Mouse (Mus musculus) hindbrain, embryonic 13.5 days (tissue): ENCODE measurements around the gene Kcnq1. TPM values are rescaled to one million over a fixed set of nuclear protein-coding genes. Genes with fewer than 3 reads are reported as not detected.

ENCODE experiments used
- ATAC-seq: fragments of 200-750 bp; cut with Nextera tagmentation; 2 replicates; pipeline ENCODE4 v1.8.0; 2017; ENCODE audit warnings: moderate TSS enrichment; ENCODE audit not compliant: low FRiP score
- H3K27ac ChIP-seq: fragments of 300-500 bp; sonication (generic); 2 replicates; pipeline ENCODE4 v1.5.1; 2015; ENCODE audit warnings: inconsistent platforms, mild to moderate bottlenecking, moderate library complexity
- H3K27me3 ChIP-seq: fragments of 300-500 bp; sonication (generic); 2 replicates; pipeline ENCODE4 v1.6.1; 2015; ENCODE audit warnings: mild to moderate bottlenecking, inconsistent platforms
- H3K36me3 ChIP-seq: fragments of 300-500 bp; sonication (generic); 2 replicates; pipeline ENCODE4 v1.6.1; 2015; ENCODE audit warnings: mild to moderate bottlenecking, inconsistent platforms
- H3K4me1 ChIP-seq: fragments of 300-500 bp; sonication (generic); replicated peaks from 2 replicates; pipeline ENCODE4 v1.6.1; 2015; ENCODE audit warnings: inconsistent platforms
- H3K4me2 ChIP-seq: fragments of 300-500 bp; sonication (generic); 2 replicates; pipeline ENCODE4 v1.6.1; 2015; ENCODE audit warnings: inconsistent platforms, mild to moderate bottlenecking, moderate library complexity
- H3K4me3 ChIP-seq: fragments of 300-500 bp; sonication (generic); 2 replicates; pipeline ENCODE4 v1.5.1; 2015; ENCODE audit warnings: mild to moderate bottlenecking, inconsistent platforms
- H3K9ac ChIP-seq: fragments of 300-500 bp; sonication (generic); 2 replicates; pipeline ENCODE4 v1.6.1; 2015; ENCODE audit warnings: mild to moderate bottlenecking, inconsistent platforms
- H3K9me3 ChIP-seq: fragments of 300-500 bp; sonication (generic); 2 replicates; pipeline ENCODE4 v1.6.1; 2016; ENCODE audit warnings: inconsistent platforms
- WGBS: fragments of 180-500 bp; shearing (Covaris S2); methylation state at CpG from one replicate; pipeline ENCODE4 v1.1.7; 2015; 5-methylcytosine and 5-hydroxymethylcytosine counted together
- polyA plus RNA-seq: library from polyadenylated mRNA; unstranded; fragments of >200 nt; fragmentation: Nextera tagmentation; extraction: Ambion mirVana; gene quantifications from 2 replicates; pipeline ENCODE4 v1.2.1, GENCODE M21; 2015

Kcnq1 gene
- polyA plus RNA-seq, 1 experiment from 2014 or later = 1.7 TPM

- H3K4me2 ChIP-seq = peak overlapping the region; percentile 100
- 11% methylated on average over 30 of the region's 30 CpGs for WGBS
- H3K9ac ChIP-seq = peak overlapping the region; percentile 91
- H3K4me3 ChIP-seq = peak overlapping the region; percentile 84
- H3K9me3 ChIP-seq = no peaks in the 10 kb centered on the region
- ATAC-seq = no peak
- no peaks in the 10 kb centered on the region for H3K27me3 ChIP-seq
- H3K4me1 ChIP-seq = peaks cover 32% of the 10 kb centered on the region
- peak overlapping the region; percentile 93 for H3K27ac ChIP-seq
- peaks cover 30% of the 10 kb centered on the region for H3K36me3 ChIP-seq
These were observed 36.3 kb upstream of the Kcnq1 start for GRCm38 (mm10) chr7:143069751-143070400.

- H3K4me1 ChIP-seq = peaks cover 32% of the 10 kb centered on the region
- peak overlapping the region; percentile 84 for H3K4me3 ChIP-seq
- H3K36me3 ChIP-seq = peaks cover 23% of the 10 kb centered on the region
- peak overlapping the region; percentile 91 for H3K9ac ChIP-seq
- WGBS = 89% methylated on average over 10 of the region's 10 CpGs
- H3K27ac ChIP-seq = no peak overlapping the region
- H3K9me3 ChIP-seq = no peaks in the 10 kb centered on the region
- peak overlapping the region; percentile 100 for H3K4me2 ChIP-seq
- no peak for ATAC-seq
- no peaks in the 10 kb centered on the region for H3K27me3 ChIP-seq
These were observed 35.6 kb upstream of the Kcnq1 start for GRCm38 (mm10) chr7:143070506-143071070.

GRCm38 (mm10) chr7:143072605-143073004 lies 33.6 kb upstream of the Kcnq1 start:
- H3K4me3 ChIP-seq = no peak overlapping the region
- peaks cover 3% of the 10 kb centered on the region for H3K36me3 ChIP-seq
- WGBS = 92% methylated on average over 5 of the region's 5 CpGs
- H3K4me1 ChIP-seq = peaks cover 30% of the 10 kb centered on the region
- 0 out of 2 replicates have a peak overlapping the region, but pooled peaks have one; percentile 5 for H3K9ac ChIP-seq
- no peaks in the 10 kb centered on the region for H3K9me3 ChIP-seq
- H3K27ac ChIP-seq = no peak overlapping the region
- no peaks in the 10 kb centered on the region for H3K27me3 ChIP-seq
- no peak overlapping the region for H3K4me2 ChIP-seq
- ATAC-seq = no peak

GRCm38 (mm10) chr7:143073086-143073485 lies 33.1 kb upstream of the Kcnq1 start:
- Histone ChIP-seq H3K27me3 (no peaks in the 10 kb centered on the region), H3K9ac (no peak overlapping the region), H3K9me3 (no peaks in the 10 kb centered on the region), H3K27ac (no peak overlapping the region), H3K4me2 (no peak overlapping the region), H3K4me1 (peaks cover 25% of the 10 kb centered on the region), H3K36me3 (no peaks in the 10 kb centered on the region), H3K4me3 (no peak overlapping the region)
- WGBS = 96% methylated on average over 1 of the region's 1 CpGs
- no peak for ATAC-seq

- H3K9me3 ChIP-seq = no peaks in the 10 kb centered on the region
- 77% methylated on average over 5 of the region's 5 CpGs for WGBS
- H3K4me1 ChIP-seq = peaks cover 12% of the 10 kb centered on the region
- H3K36me3 ChIP-seq = no peaks in the 10 kb centered on the region
- H3K4me2 ChIP-seq = no peak overlapping the region
- no peak overlapping the region for H3K9ac ChIP-seq
- no peak overlapping the region for H3K27ac ChIP-seq
- H3K4me3 ChIP-seq = no peak overlapping the region
- no peaks in the 10 kb centered on the region for H3K27me3 ChIP-seq
- no peak for ATAC-seq
These were observed 30.8 kb upstream of the Kcnq1 start for GRCm38 (mm10) chr7:143075394-143075793.

- Histone ChIP-seq H3K27ac (no peak overlapping the region), H3K9me3 (no peaks in the 10 kb centered on the region), H3K4me3 (no peak overlapping the region), H3K27me3 (no peaks in the 10 kb centered on the region), H3K36me3 (no peaks in the 10 kb centered on the region), H3K4me2 (no peak overlapping the region), H3K9ac (no peak overlapping the region), H3K4me1 (no peaks in the 10 kb centered on the region)
- ATAC-seq = no peak
- WGBS = 85% methylated on average over 2 of the region's 2 CpGs
These were observed 28.8 kb upstream of the Kcnq1 start for GRCm38 (mm10) chr7:143077351-143077750.

- H3K9me3 ChIP-seq = no peaks in the 10 kb centered on the region
- 67% methylated on average over 6 of the region's 6 CpGs for WGBS
- H3K36me3 ChIP-seq = no peaks in the 10 kb centered on the region
- ATAC-seq = no peak
- no peak overlapping the region for H3K4me2 ChIP-seq
- H3K4me1 ChIP-seq = 0 out of 2 replicates have a peak, but pooled peaks cover 4% of the 10 kb centered on the region
- no peak overlapping the region for H3K9ac ChIP-seq
- no peak overlapping the region for H3K27ac ChIP-seq
- H3K27me3 ChIP-seq = no peaks in the 10 kb centered on the region
- no peak overlapping the region for H3K4me3 ChIP-seq
These were observed 24.1 kb upstream of the Kcnq1 start for GRCm38 (mm10) chr7:143082024-143082423.

- H3K4me1 ChIP-seq = 0 out of 2 replicates have a peak, but pooled peaks cover 4% of the 10 kb centered on the region
- H3K4me3 ChIP-seq = no peak overlapping the region
- H3K9ac ChIP-seq = no peak overlapping the region
- H3K36me3 ChIP-seq = no peaks in the 10 kb centered on the region
- ATAC-seq = no peak
- WGBS = 96% methylated on average over 2 of the region's 2 CpGs
- H3K27me3 ChIP-seq = no peaks in the 10 kb centered on the region
- H3K4me2 ChIP-seq = no peak overlapping the region
- H3K9me3 ChIP-seq = no peaks in the 10 kb centered on the region
- H3K27ac ChIP-seq = no peak overlapping the region
These were observed 22.5 kb upstream of the Kcnq1 start for GRCm38 (mm10) chr7:143083708-143084107.

GRCm38 (mm10) chr7:143086366-143086765 lies 19.8 kb upstream of the Kcnq1 start:
- Histone ChIP-seq H3K27ac (0 out of 2 replicates have a peak overlapping the region, but pooled peaks have one; percentile 6), H3K9me3 (no peaks in the 10 kb centered on the region), H3K9ac (no peak overlapping the region), H3K27me3 (peaks cover 9% of the 10 kb centered on the region; the same call in 1 of the 2 replicates), H3K36me3 (no peaks in the 10 kb centered on the region), H3K4me1 (0 out of 2 replicates have a peak, but pooled peaks cover 4% of the 10 kb centered on the region), H3K4me3 (no peak overlapping the region), H3K4me2 (no peak overlapping the region)
- ATAC-seq = 0 out of 2 replicates have a peak, but pooled peaks have one; percentile 49
- WGBS = 45% methylated on average over 2 of the region's 2 CpGs

GRCm38 (mm10) chr7:143087070-143087579 lies 19.0 kb upstream of the Kcnq1 start:
- Histone ChIP-seq H3K36me3 (no peaks in the 10 kb centered on the region), H3K4me1 (0 out of 2 replicates have a peak, but pooled peaks cover 4% of the 10 kb centered on the region), H3K9me3 (no peaks in the 10 kb centered on the region), H3K4me3 (no peak overlapping the region), H3K27me3 (peaks cover 9% of the 10 kb centered on the region; the same call in 1 of the 2 replicates), H3K9ac (no peak overlapping the region), H3K4me2 (no peak overlapping the region), H3K27ac (0 out of 2 replicates have a peak overlapping the region, but pooled peaks have one; percentile 6)
- ATAC-seq = peak; percentile 78
- 37% methylated on average over 4 of the region's 4 CpGs for WGBS

GRCm38 (mm10) chr7:143093847-143094246 lies 12.3 kb upstream of the Kcnq1 start:
- H3K27me3 ChIP-seq = peaks cover 9% of the 10 kb centered on the region; the same call in 1 of the 2 replicates
- no peaks in the 10 kb centered on the region for H3K36me3 ChIP-seq
- WGBS = 79% methylated on average over 3 of the region's 3 CpGs
- no peak overlapping the region for H3K27ac ChIP-seq
- H3K4me1 ChIP-seq = no peaks in the 10 kb centered on the region
- H3K4me3 ChIP-seq = no peak overlapping the region
- no peak for ATAC-seq
- H3K9ac ChIP-seq = no peak overlapping the region
- no peaks in the 10 kb centered on the region for H3K9me3 ChIP-seq
- no peak overlapping the region for H3K4me2 ChIP-seq

- H3K36me3 ChIP-seq = no peaks in the 10 kb centered on the region
- H3K27me3 ChIP-seq = peaks cover 3% of the 10 kb centered on the region; the same call in 1 of the 2 replicates
- no peaks in the 10 kb centered on the region for H3K4me1 ChIP-seq
- H3K9ac ChIP-seq = no peak within 1 kb of the TSS
- no peak for ATAC-seq
- no peaks in the 10 kb centered on the region for H3K9me3 ChIP-seq
- 53% methylated on average over 10 of the region's 10 CpGs for WGBS
- no peak within 1 kb of the TSS for H3K27ac ChIP-seq
- no peak within 1 kb of the TSS for H3K4me2 ChIP-seq
- H3K4me3 ChIP-seq = no peak within 1 kb of the TSS
These were observed 11.3 kb upstream of the Kcnq1 start, which contains the start of gene Trpm5 for GRCm38 (mm10) chr7:143094592-143095553. Gene Trpm5 (minus strand): TSS chr7:143094642.
